Mouse (Mus musculus) forebrain, postnatal 0 days (tissue): ENCODE measurements around the gene Ostf1. TPM values are rescaled to one million over a fixed set of nuclear protein-coding genes. Genes with fewer than 3 reads are reported as not detected.
A peak's percentile ranks its signal among the peaks of the same experiment; 100 is the strongest.

Source experiments
- ATAC-seq: fragments of 200-750 bp; cut with Nextera tagmentation; 2 replicates; pipeline ENCODE4 v1.8.0; 2017; ENCODE audit warnings: mild to moderate bottlenecking, moderate library complexity
- DNase-seq: peaks from one replicate; pipeline ENCODE4 v3.0.0-alpha.2; 2015
- H3K27ac ChIP-seq: fragments of 300-500 bp; sonication (generic); 2 replicates; pipeline ENCODE4 v1.5.1; 2014; ENCODE audit warnings: low read depth, mild to moderate bottlenecking, antibody characterized with exemption, low read length, moderate library complexity, mixed read lengths
- H3K27me3 ChIP-seq: fragments of 300-500 bp; sonication (generic); 2 replicates; pipeline ENCODE4 v1.6.1; 2014; ENCODE audit warnings: mild to moderate bottlenecking, low read length, mixed read lengths; ENCODE audit not compliant: insufficient read depth
- H3K36me3 ChIP-seq: fragments of 300-500 bp; sonication (generic); 2 replicates; pipeline ENCODE4 v1.6.1; 2014; ENCODE audit warnings: mild to moderate bottlenecking, moderate library complexity; ENCODE audit not compliant: insufficient read depth
- H3K4me1 ChIP-seq: fragments of 300-500 bp; sonication (generic); 2 replicates; pipeline ENCODE4 v1.6.1; 2014; ENCODE audit warnings: antibody characterized with exemption; ENCODE audit not compliant: insufficient read depth
- H3K4me2 ChIP-seq: fragments of 300-500 bp; sonication (generic); 2 replicates; pipeline ENCODE4 v1.6.1; 2014; ENCODE audit warnings: low read depth, mild to moderate bottlenecking, moderate library complexity
- H3K4me3 ChIP-seq: fragments of 300-500 bp; sonication (generic); 2 replicates; pipeline ENCODE4 v1.5.1; 2014; ENCODE audit warnings: low read depth, low read length, mixed read lengths
- H3K9ac ChIP-seq: fragments of 300-500 bp; sonication (generic); 2 replicates; pipeline ENCODE4 v1.6.1; 2014; ENCODE audit warnings: mild to moderate bottlenecking
- H3K9me3 ChIP-seq: fragments of 300-500 bp; sonication (generic); 2 replicates; pipeline ENCODE4 v1.6.1; 2016; ENCODE audit warnings: low read length
- CTCF ChIP-seq: sonication (generic); IDR thresholded peaks from 2 replicates; pipeline ENCODE4 v1.5.1; 2016; ENCODE audit warnings: antibody characterized with exemption, control low read depth, low read depth
- WGBS: fragments of 180-500 bp; shearing (Covaris S2); extraction: QIAGEN DNeasy Blood & Tissue Kit; methylation state at CpG from one replicate; pipeline ENCODE4 v1.1.7; 2014; 5-methylcytosine and 5-hydroxymethylcytosine counted together
- polyA plus RNA-seq: library from polyadenylated mRNA; unstranded; fragments of >200 nt; fragmentation: Nextera tagmentation; extraction: Ambion mirVana; gene quantifications from 2 replicates; pipeline ENCODE4 v1.2.1, GENCODE M21; 2015
- total RNA-seq: library from RNA; depleted of rRNA; stranded (reverse); fragments of >200 nt; gene quantifications from 2 replicates; pipeline ENCODE4 v1.2.3, GENCODE M21; 2014; rRNA removed

Gene Ostf1
- total and polyA plus RNA-seq, 2 experiments from 2014 or later, result 30.8 to 37.7 TPM

DNA sequence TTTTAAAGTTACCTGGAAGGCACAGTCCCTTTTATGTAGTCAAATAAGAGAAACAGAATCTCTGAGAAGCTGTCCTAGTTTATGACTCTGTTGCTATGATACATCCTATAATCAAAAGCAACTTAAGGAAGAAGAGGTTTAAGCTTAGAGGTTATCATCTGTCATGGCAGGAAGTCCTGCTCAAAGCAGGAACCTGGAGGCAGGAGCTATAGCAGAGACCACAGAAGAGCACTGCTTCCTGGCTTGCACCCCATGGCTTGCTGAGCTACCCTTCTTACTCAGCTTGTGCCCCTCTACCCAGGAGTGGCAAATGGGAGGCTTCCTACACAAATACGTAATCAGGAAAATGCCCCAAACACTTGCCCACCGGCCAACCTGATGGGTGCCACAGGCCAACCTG, 76.0 kb downstream of the Ostf1 start:
- H3K4me2 ChIP-seq, result no peak overlapping the region
- no peak for TF ChIP-seq CTCF
- H3K4me3 ChIP-seq, result no peak overlapping the region
- H3K27me3 ChIP-seq, result no peaks in the 10 kb centered on the region
- no peak overlapping the region for H3K27ac ChIP-seq
- no peak for DNase-seq
- H3K9me3 ChIP-seq, result no peaks in the 10 kb centered on the region
- no peaks in the 10 kb centered on the region for H3K4me1 ChIP-seq
- H3K36me3 ChIP-seq, result no peaks in the 10 kb centered on the region
- no peak overlapping the region for H3K9ac ChIP-seq
- 97% methylated on average over 2 of the region's 2 CpGs for WGBS
- ATAC-seq, result no peak

GRCm38 (mm10) chr19:18548668-18549067, 83.0 kb downstream of the Ostf1 start:
- H3K27ac ChIP-seq, result no peak overlapping the region

More at GRCm38 (mm10) chr19:18548668-18549067, 83.0 kb downstream of the Ostf1 start:
- DNase-seq (peak; percentile 88), ATAC-seq (peak; percentile 73)
- Histone ChIP-seq H3K36me3 (no peaks in the 10 kb centered on the region), H3K27me3 (no peaks in the 10 kb centered on the region), H3K9ac (no peak overlapping the region), H3K4me2 (no peak overlapping the region), H3K4me3 (no peak overlapping the region), H3K4me1 (no peaks in the 10 kb centered on the region), H3K9me3 (no peaks in the 10 kb centered on the region)
- peak; percentile 88 for TF ChIP-seq CTCF
- WGBS, result 10% methylated on average over 4 of the region's 4 CpGs

Other genes starting within 250 kb of the Ostf1 start
- gene Nmrk1, start 127 bp upstream of the Ostf1 start, total RNA-seq, result 3.0 and 3.6 TPM in 2 replicates
- gene Nmrk1, start 127 bp upstream of the Ostf1 start, polyA plus RNA-seq, result 2.1 and 4.8 TPM in 2 replicates
- gene Carnmt1, start 38.9 kb upstream of the Ostf1 start, total RNA-seq, result 8.6 and 94.9 TPM in 2 replicates
- 8.5 and 10.6 TPM in 2 replicates for gene Carnmt1, start 38.9 kb upstream of the Ostf1 start, polyA plus RNA-seq
- gene D030056L22Rik, start 81.4 kb upstream of the Ostf1 start, total RNA-seq, result 61.5 and 65.9 TPM in 2 replicates
- gene D030056L22Rik, start 81.4 kb upstream of the Ostf1 start, polyA plus RNA-seq, result 40.8 and 42.4 TPM in 2 replicates
- 0.29 and 0.31 TPM in 2 replicates for gene Trpm6, start 118.2 kb upstream of the Ostf1 start, total RNA-seq
- 0.26 and 0.27 TPM in 2 replicates for gene Trpm6, start 118.2 kb upstream of the Ostf1 start, polyA plus RNA-seq